Mouse (Mus musculus): Measurements from ENCODE around the gene Mmp2. TPM values are rescaled to one million over a fixed set of nuclear protein-coding genes. Genes with fewer than 3 reads are reported as not detected.

Gene Mmp2
- polyA plus RNA-seq, 1 experiment, result 17.1 TPM

DNA sequence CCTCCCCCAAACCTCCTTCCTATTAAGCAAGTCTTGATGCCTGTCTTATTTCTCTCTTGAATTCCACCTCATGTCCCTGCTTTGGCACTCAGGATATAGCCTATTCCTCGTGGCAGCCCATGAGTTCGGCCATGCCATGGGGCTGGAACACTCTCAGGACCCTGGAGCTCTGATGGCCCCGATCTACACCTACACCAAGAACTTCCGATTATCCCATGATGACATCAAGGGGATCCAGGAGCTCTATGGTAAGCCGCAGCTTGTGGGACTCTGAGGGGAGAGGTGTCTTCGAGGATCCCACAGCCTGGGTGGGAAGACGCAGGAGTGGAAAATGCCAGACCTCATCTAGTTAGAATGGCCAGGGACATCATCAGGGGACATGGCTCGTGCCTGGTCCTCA is 12.1 kb downstream of the Mmp2 start:
- WGBS, result 94% methylated on average over 8 of the region's 8 CpGs
- H3K36me3 ChIP-seq (ENCODE audit: control insufficient read depth, insufficient read depth, low read length), result no peaks in the 10 kb centered on the region
- DNase-seq, result no peak
- TF ChIP-seq CTCF (conservative IDR thresholded peaks at IDR 0.05; ENCODE audit: insufficient read depth, insufficient read length, low read depth, low read length), result no peak
- no peak for TF ChIP-seq POLR2A (IDR thresholded peaks at IDR 0.05; ENCODE audit: low read depth, low read length)
- H3K27me3 ChIP-seq (replicated peaks; ENCODE audit: control insufficient read depth, insufficient read depth, low read length), result no peaks in the 10 kb centered on the region
- no peak overlapping the region for H3K27ac ChIP-seq (ENCODE audit: insufficient read depth, low read depth, low read length)
- no peaks in the 10 kb centered on the region for H3K4me1 ChIP-seq (ENCODE audit: control insufficient read depth, insufficient read depth, low read length)
- no peak overlapping the region for H3K4me3 ChIP-seq (ENCODE audit: insufficient read depth, low read depth, low read length)

DNA sequence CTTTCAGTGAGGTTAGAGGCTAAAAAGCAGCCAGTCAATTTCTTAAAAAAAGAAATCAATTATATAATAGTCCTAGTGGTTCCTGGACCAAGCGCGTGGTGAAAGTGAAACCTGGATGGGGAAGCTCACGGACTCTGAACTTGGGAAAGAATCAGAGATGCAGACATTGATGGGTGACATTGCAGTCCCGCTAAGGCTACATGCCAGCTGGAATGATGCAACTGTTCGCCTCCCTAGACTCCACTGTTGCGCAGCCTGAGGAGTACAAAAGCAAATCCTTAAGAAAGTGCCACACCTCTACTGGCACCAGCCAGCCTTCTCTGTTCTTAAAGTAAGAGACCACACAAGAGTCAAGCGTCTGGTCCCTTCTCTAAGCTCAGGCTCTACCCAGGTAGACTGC is 12.8 kb downstream of the Mmp2 start:
- H3K27me3 ChIP-seq (replicated peaks; ENCODE audit: control insufficient read depth, insufficient read depth, low read length), result no peaks in the 10 kb centered on the region
- TF ChIP-seq POLR2A (IDR thresholded peaks at IDR 0.05; ENCODE audit: low read depth, low read length) (no peak), CTCF (conservative IDR thresholded peaks at IDR 0.05; ENCODE audit: insufficient read depth, insufficient read length, low read depth, low read length) (no peak)
- peak; percentile 27 for DNase-seq
- H3K27ac ChIP-seq (ENCODE audit: insufficient read depth, low read depth, low read length), result no peak overlapping the region
- no peak overlapping the region for H3K4me3 ChIP-seq (ENCODE audit: insufficient read depth, low read depth, low read length)
- H3K4me1 ChIP-seq (ENCODE audit: control insufficient read depth, insufficient read depth, low read length), result no peaks in the 10 kb centered on the region
- WGBS, result 80% methylated on average over 7 of the region's 7 CpGs
- no peaks in the 10 kb centered on the region for H3K36me3 ChIP-seq (ENCODE audit: control insufficient read depth, insufficient read depth, low read length)

DNA sequence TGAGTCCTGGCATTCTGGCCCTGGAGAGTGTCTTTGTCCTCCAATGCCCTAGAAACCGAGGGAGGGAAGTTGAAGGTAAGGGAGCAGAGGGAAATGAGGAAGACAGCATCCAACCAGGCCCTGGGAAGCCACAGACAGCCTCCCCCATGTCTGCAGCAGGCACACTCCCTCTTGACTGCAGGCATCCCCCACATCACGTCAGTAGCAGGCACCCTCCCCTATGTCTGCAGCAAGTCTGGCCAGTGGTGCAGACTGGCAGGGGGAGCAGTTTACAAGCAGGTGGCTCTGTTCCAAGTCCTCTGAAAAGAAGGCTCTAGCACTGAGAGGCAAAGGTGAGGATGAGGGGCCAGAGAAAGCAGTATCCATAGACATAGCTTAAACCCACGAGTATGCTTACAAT is 19.6 kb downstream of the Mmp2 start:
- Histone ChIP-seq H3K4me1 (ENCODE audit: control insufficient read depth, insufficient read depth, low read length) (0 out of 2 replicates have a peak, but pooled peaks cover 5% of the 10 kb centered on the region), H3K27me3 (replicated peaks; ENCODE audit: control insufficient read depth, insufficient read depth, low read length) (no peaks in the 10 kb centered on the region), H3K36me3 (ENCODE audit: control insufficient read depth, insufficient read depth, low read length) (no peaks in the 10 kb centered on the region), H3K27ac (ENCODE audit: insufficient read depth, low read depth, low read length) (no peak overlapping the region), H3K4me3 (ENCODE audit: insufficient read depth, low read depth, low read length) (no peak overlapping the region)
- DNase-seq, result no peak
- 15% methylated on average over 3 of the region's 3 CpGs for WGBS
- TF ChIP-seq POLR2A (IDR thresholded peaks at IDR 0.05; ENCODE audit: low read depth, low read length), result no peak
- no peak for TF ChIP-seq CTCF (conservative IDR thresholded peaks at IDR 0.05; ENCODE audit: insufficient read depth, insufficient read length, low read depth, low read length)

DNA sequence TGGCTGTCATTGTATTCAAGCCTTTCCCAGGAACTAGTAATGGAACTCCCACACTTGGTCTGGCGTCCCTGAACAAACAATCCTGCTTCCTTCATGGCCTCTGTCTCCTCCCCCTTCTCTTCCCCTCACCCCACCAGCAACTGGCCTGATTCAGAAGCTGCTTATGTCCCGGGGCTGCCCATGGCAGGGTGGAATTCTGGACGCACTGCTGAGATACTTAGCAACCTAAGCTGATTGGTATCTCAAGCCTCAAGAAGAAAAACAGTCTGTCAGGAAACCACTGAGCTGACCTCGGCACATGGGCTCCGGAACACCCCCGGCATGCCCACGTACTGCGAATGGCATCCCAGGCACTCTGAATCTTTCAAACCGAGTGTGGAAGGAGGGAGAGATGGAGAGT is 20.2 kb downstream of the Mmp2 start:
- H3K4me1 ChIP-seq (ENCODE audit: control insufficient read depth, insufficient read depth, low read length), result 0 out of 2 replicates have a peak, but pooled peaks cover 5% of the 10 kb centered on the region
- no peak overlapping the region for H3K27ac ChIP-seq (ENCODE audit: insufficient read depth, low read depth, low read length)
- 14% methylated on average over 9 of the region's 9 CpGs for WGBS
- no peaks in the 10 kb centered on the region for H3K36me3 ChIP-seq (ENCODE audit: control insufficient read depth, insufficient read depth, low read length)
- no peaks in the 10 kb centered on the region for H3K27me3 ChIP-seq (replicated peaks; ENCODE audit: control insufficient read depth, insufficient read depth, low read length)
- DNase-seq, result peak; percentile 9
- TF ChIP-seq POLR2A (IDR thresholded peaks at IDR 0.05; ENCODE audit: low read depth, low read length) (no peak), CTCF (conservative IDR thresholded peaks at IDR 0.05; ENCODE audit: insufficient read depth, insufficient read length, low read depth, low read length) (no peak)
- no peak overlapping the region for H3K4me3 ChIP-seq (ENCODE audit: insufficient read depth, low read depth, low read length)

DNA sequence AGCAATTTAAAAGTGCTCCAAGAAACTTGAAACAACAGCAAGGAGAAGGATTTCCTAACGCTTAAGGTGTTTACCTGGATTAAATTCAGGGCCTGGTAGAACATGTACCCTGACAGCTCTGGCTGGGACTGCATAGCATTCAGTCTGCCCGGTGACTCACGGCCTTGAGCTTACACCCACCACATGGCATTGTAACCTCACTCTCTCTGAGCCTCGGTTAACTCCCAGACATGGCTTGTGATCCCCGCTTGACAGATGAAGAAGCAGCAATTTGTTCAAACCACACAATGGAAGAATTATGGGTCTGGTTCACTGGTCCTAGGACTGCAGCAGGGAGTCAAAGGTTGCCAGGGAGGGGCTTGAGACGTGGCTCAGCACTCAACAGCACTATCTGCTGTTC is 22.2 kb downstream of the Mmp2 start:
- Histone ChIP-seq H3K4me1 (ENCODE audit: control insufficient read depth, insufficient read depth, low read length) (0 out of 2 replicates have a peak, but pooled peaks cover 5% of the 10 kb centered on the region), H3K27me3 (replicated peaks; ENCODE audit: control insufficient read depth, insufficient read depth, low read length) (no peaks in the 10 kb centered on the region), H3K36me3 (ENCODE audit: control insufficient read depth, insufficient read depth, low read length) (no peaks in the 10 kb centered on the region), H3K4me3 (ENCODE audit: insufficient read depth, low read depth, low read length) (no peak overlapping the region), H3K27ac (ENCODE audit: insufficient read depth, low read depth, low read length) (no peak overlapping the region)
- 53% methylated on average over 6 of the region's 6 CpGs for whole genome bisulfite sequencing
- DNase-seq, result peak; percentile 7
- no peak for TF ChIP-seq POLR2A (IDR thresholded peaks at IDR 0.05; ENCODE audit: low read depth, low read length)
- no peak for TF ChIP-seq CTCF (conservative IDR thresholded peaks at IDR 0.05; ENCODE audit: insufficient read depth, insufficient read length, low read depth, low read length)

DNA sequence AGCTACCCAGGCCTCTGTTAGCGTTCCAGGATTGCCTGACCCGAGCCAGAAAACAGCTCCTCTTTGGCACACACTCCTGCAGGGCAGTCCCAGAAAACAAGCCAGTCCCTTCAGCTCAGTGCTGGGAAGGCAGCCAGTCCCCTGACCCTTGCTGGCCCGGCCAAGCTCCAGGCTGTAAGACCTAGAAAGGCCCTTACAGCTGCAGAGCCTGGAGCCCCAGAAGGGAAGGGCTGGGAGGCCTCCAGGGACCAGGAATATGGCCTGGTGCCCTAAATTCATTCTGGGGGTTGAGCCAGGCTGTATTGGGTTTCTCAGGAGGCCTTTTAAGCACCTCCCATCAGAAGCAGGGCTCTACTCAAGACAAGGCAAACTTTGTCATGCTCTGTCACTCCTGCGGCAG is 23.1 kb downstream of the Mmp2 start:
- H3K27me3 ChIP-seq (replicated peaks; ENCODE audit: control insufficient read depth, insufficient read depth, low read length), result no peaks in the 10 kb centered on the region
- TF ChIP-seq CTCF (conservative IDR thresholded peaks at IDR 0.05; ENCODE audit: insufficient read depth, insufficient read length, low read depth, low read length) (no peak), POLR2A (IDR thresholded peaks at IDR 0.05; ENCODE audit: low read depth, low read length) (no peak)
- no peak overlapping the region for H3K27ac ChIP-seq (ENCODE audit: insufficient read depth, low read depth, low read length)
- WGBS, result 43% methylated on average over 4 of the region's 4 CpGs
- peak; percentile 88 for DNase-seq
- H3K36me3 ChIP-seq (ENCODE audit: control insufficient read depth, insufficient read depth, low read length), result no peaks in the 10 kb centered on the region
- H3K4me1 ChIP-seq (ENCODE audit: control insufficient read depth, insufficient read depth, low read length), result 0 out of 2 replicates have a peak, but pooled peaks cover 5% of the 10 kb centered on the region
- H3K4me3 ChIP-seq (ENCODE audit: insufficient read depth, low read depth, low read length), result no peak overlapping the region

DNA sequence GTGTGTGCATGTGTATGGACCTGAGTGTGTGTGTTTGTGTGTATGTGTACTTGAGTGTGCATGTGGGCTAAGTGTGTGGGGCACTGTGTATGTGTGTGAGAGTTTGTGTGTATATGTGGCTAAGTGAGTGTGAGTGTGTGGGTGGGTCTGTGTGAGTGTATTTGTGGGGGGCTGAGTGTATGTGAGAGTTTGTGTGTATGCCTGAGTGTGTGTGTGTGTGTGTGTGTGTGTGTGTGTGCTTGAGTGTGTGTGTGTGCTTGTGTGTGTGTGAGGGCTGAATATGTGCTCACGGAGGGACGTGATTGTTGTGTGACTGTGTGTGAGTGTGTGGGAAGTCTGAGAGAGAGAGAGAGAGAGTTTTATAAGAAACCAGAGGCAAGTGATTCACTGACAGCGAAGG is 24.3 kb downstream of the Mmp2 start:
- H3K27ac ChIP-seq (ENCODE audit: insufficient read depth, low read depth, low read length), result no peak overlapping the region
- H3K4me1 ChIP-seq (ENCODE audit: control insufficient read depth, insufficient read depth, low read length), result 0 out of 2 replicates have a peak, but pooled peaks cover 5% of the 10 kb centered on the region
- TF ChIP-seq CTCF (conservative IDR thresholded peaks at IDR 0.05; ENCODE audit: insufficient read depth, insufficient read length, low read depth, low read length), result no peak
- TF ChIP-seq POLR2A (IDR thresholded peaks at IDR 0.05; ENCODE audit: low read depth, low read length), result no peak
- 98% methylated on average over 3 of the region's 3 CpGs for WGBS
- no peak for DNase-seq
- no peaks in the 10 kb centered on the region for H3K36me3 ChIP-seq (ENCODE audit: control insufficient read depth, insufficient read depth, low read length)
- no peaks in the 10 kb centered on the region for H3K27me3 ChIP-seq (replicated peaks; ENCODE audit: control insufficient read depth, insufficient read depth, low read length)
- H3K4me3 ChIP-seq (ENCODE audit: insufficient read depth, low read depth, low read length), result no peak overlapping the region

All from kidney, adult 2 months (tissue).